Mouse (Mus musculus) spleen, adult 12 weeks (tissue): ENCODE results near the gene Tgfbr3.
"Not testable (repeated sequence)": the region's sequence is repeated elsewhere in the genome, so short reads cannot be mapped to it uniquely, and the experiment has no call there.

ENCODE experiments used
- DNase-seq: peaks from one replicate; pipeline ENCODE4 v3.0.0; 2022; ENCODE audit warnings: low spot score

Gene Tgfbr3

GRCm38 (mm10) chr5:107279263-107279662 lies 10.2 kb downstream of the Tgfbr3 start:
- DNase-seq: no peak

- no peak for DNase-seq
Observed at GRCm38 (mm10) chr5:107276186-107276585, 13.2 kb downstream of the Tgfbr3 start.

- DNase-seq: no peak
Observed at GRCm38 (mm10) chr5:107272252-107273028, 17.0 kb downstream of the Tgfbr3 start.

GRCm38 (mm10) chr5:107269006-107269328 lies 20.5 kb downstream of the Tgfbr3 start:
- no peak for DNase-seq

- no peak for DNase-seq
Observed at GRCm38 (mm10) chr5:107268121-107269005, 21.1 kb downstream of the Tgfbr3 start.

- DNase-seq: no peak
Observed at GRCm38 (mm10) chr5:107266566-107266965, 22.9 kb downstream of the Tgfbr3 start.

GRCm38 (mm10) chr5:107264426-107265360 lies 24.7 kb downstream of the Tgfbr3 start:
- no peak for DNase-seq

GRCm38 (mm10) chr5:107263836-107264235 lies 25.6 kb downstream of the Tgfbr3 start:
- DNase-seq: no peak

GRCm38 (mm10) chr5:107261930-107262329 lies 27.5 kb downstream of the Tgfbr3 start:
- no peak for DNase-seq

- no peak for DNase-seq
Observed at GRCm38 (mm10) chr5:107260708-107261495, 28.5 kb downstream of the Tgfbr3 start.

- no peak for DNase-seq
Observed at GRCm38 (mm10) chr5:107259487-107260040, 29.9 kb downstream of the Tgfbr3 start.

GRCm38 (mm10) chr5:107253395-107253794 lies 36.0 kb downstream of the Tgfbr3 start:
- DNase-seq: no peak

- DNase-seq: no peak
Observed at GRCm38 (mm10) chr5:107252435-107252834, 37.0 kb downstream of the Tgfbr3 start.

- no peak for DNase-seq
Observed at GRCm38 (mm10) chr5:107251751-107252305, 37.6 kb downstream of the Tgfbr3 start.

GRCm38 (mm10) chr5:107250548-107251272 lies 38.7 kb downstream of the Tgfbr3 start:
- no peak for DNase-seq

- no peak for DNase-seq
Observed at GRCm38 (mm10) chr5:107248732-107249131, 40.7 kb downstream of the Tgfbr3 start.

GRCm38 (mm10) chr5:107248302-107248701 lies 41.1 kb downstream of the Tgfbr3 start:
- DNase-seq: not testable (repeated sequence)

- DNase-seq: no peak
Observed at GRCm38 (mm10) chr5:107247786-107248185, 41.6 kb downstream of the Tgfbr3 start.

- no peak for DNase-seq
Observed at GRCm38 (mm10) chr5:107243445-107243844, 46.0 kb downstream of the Tgfbr3 start.

- DNase-seq: no peak
Observed at GRCm38 (mm10) chr5:107242993-107243392, 46.4 kb downstream of the Tgfbr3 start.
